Mouse (Mus musculus) left cerebral cortex, postnatal 14 days (tissue): ENCODE measurements around the gene Susd2. TPM values are rescaled to one million over a fixed set of nuclear protein-coding genes. Genes with fewer than 3 reads are reported as not detected.
A peak's percentile ranks its signal among the peaks of the same experiment; 100 is the strongest.

ENCODE experiments used
- DNase-seq, 2 experiments: peaks; one replicate each; pipeline ENCODE4 v3.0.0; 2021 to 2022; ENCODE audit warnings: low spot score in 2 of 2, mixed read lengths in 1 of 2
- intact Hi-C: fragments of 180-260 bp; cut with DNase I; formaldehyde crosslinking; loops from one replicate; pipeline ENCODE4 v1.15.1; 2025
- long read RNA-seq, 2 experiments: library from polyadenylated mRNA; stranded (forward); transcript quantifications; one replicate each; pipeline ENCODE4 v2.0.0; 2021
- total RNA-seq, 2 experiments: library from RNA; stranded (reverse); gene quantifications; 2 replicates each; pipeline ENCODE4 v1.2.3; 2021

The Susd2 gene
- total RNA-seq = 1 to 10 TPM; 4.3 to 4.8 TPM
- long read RNA-seq, experiment 1, partial matches to known transcripts = 1 of 4 reads
- long read RNA-seq, experiment 1, other reads (novel, unspliced or antisense) = 0 of 4 reads
- long read RNA-seq, experiment 2, partial matches to known transcripts = 0 of 2 reads
- long read RNA-seq, experiment 2, other reads (novel, unspliced or antisense) = 0 of 2 reads

GRCm38 (mm10) chr10:75643741-75644343, at the start of gene Susd2:
Gene Susd2 (minus strand): TSS chr10:75644008.
- no peak for DNase-seq
- intact Hi-C loops = no loop called here

- DNase-seq = no peak
- intact Hi-C loops = no loop called here
Measured at GRCm38 (mm10) chr10:75688598-75688997, 44.8 kb upstream of the Susd2 start.

GRCm38 (mm10) chr10:75686724-75687123, 42.9 kb upstream of the Susd2 start:
- intact Hi-C loops = no loop called here
- no peak for DNase-seq

GRCm38 (mm10) chr10:75684035-75685004, 40.5 kb upstream of the Susd2 start:
- peak; percentile 89 to 93 for DNase-seq
- intact Hi-C loops = no loop called here

GRCm38 (mm10) chr10:75680574-75681001, 36.8 kb upstream of the Susd2 start:
- peak in 1 of 2 experiments; percentile 38 for DNase-seq
- intact Hi-C loops = no loop called here

GRCm38 (mm10) chr10:75679204-75679603, 35.4 kb upstream of the Susd2 start:
- intact Hi-C loops = no loop called here
- DNase-seq = no peak

- no peak for DNase-seq
- intact Hi-C loops = no loop called here
Measured at GRCm38 (mm10) chr10:75677989-75678388, 34.2 kb upstream of the Susd2 start.

GRCm38 (mm10) chr10:75677571-75677970, 33.8 kb upstream of the Susd2 start:
- intact Hi-C loops = no loop called here
- no peak for DNase-seq

- no peak for DNase-seq
- intact Hi-C loops = no loop called here
Measured at GRCm38 (mm10) chr10:75676819-75677565, 33.2 kb upstream of the Susd2 start.

- no peak for DNase-seq
- intact Hi-C loops = no loop called here
Measured at GRCm38 (mm10) chr10:75676286-75676685, 32.5 kb upstream of the Susd2 start.

- intact Hi-C loops = no loop called here
- no peak for DNase-seq
Measured at GRCm38 (mm10) chr10:75675594-75675993, 31.8 kb upstream of the Susd2 start.

GRCm38 (mm10) chr10:75669936-75670335, 26.1 kb upstream of the Susd2 start:
- no peak for DNase-seq
- intact Hi-C loops = no loop called here

- intact Hi-C loops = no loop called here
- no peak for DNase-seq
Measured at GRCm38 (mm10) chr10:75667911-75668270, 24.1 kb upstream of the Susd2 start.

GRCm38 (mm10) chr10:75667115-75667910, 23.5 kb upstream of the Susd2 start:
- peak; percentile 84 to 91 for DNase-seq
- intact Hi-C loops = no loop called here

GRCm38 (mm10) chr10:75666451-75667030, 22.7 kb upstream of the Susd2 start:
- peak in 1 of 2 experiments; percentile 55 for DNase-seq
- intact Hi-C loops = no loop called here

- no peak for DNase-seq
- intact Hi-C loops = no loop called here
Measured at GRCm38 (mm10) chr10:75664673-75665270, 21.0 kb upstream of the Susd2 start.

- intact Hi-C loops = no loop called here
- DNase-seq = no peak
Measured at GRCm38 (mm10) chr10:75662575-75662974, 18.8 kb upstream of the Susd2 start.

- intact Hi-C loops = no loop called here
- no peak for DNase-seq
Measured at GRCm38 (mm10) chr10:75661876-75662275, 18.1 kb upstream of the Susd2 start.
